Mouse (Mus musculus) lung, postnatal 10 days (tissue): Measurements from ENCODE around the gene Gjb5.

Experiments used
- DNase-seq: peaks from one replicate; pipeline ENCODE4 v3.0.0; 2021

Gjb5 gene

DNA sequence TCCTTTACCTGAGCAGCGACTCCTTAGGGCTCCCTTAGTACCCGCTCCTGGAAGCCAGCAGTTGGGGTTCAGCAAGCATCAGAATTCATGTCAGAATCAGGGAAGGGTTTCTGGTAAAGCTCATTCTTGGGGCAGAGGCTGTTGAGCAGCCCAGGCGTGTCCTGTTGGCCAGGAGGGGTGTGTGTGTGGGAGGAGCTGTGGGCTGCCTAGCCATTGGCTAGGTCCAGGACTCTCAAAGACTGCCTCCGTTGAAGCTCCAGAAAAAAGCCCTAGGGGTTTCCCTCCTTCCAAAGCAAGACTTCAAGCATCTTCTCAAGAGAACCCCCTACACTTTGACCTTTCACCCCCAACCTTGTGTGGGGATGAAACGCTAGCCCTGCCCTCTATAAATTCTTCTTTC lies at the start of gene Gjb5:
TSS of gene Gjb5 (minus strand) at position 164 of the 400 bp plus-strand sequence.
- DNase-seq = peak; percentile 21

DNA sequence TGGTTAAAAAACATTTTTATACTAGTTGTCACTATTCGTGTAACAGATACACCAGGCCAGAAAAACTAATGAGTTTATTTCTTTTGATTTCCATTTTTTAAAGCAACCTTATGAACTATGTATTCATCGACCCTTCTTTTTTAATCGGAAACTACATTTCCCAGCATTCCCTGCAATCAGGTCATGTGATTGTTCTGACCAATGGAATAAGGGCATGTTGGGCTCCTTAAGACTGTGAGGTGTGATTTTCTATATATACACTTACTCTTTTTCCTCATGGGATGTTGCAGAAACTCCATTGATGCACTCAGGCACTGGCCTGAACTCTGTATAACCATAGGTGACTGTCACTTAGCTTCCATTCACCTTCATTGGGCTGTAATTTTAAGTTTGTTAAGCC lies 44.6 kb upstream of the Gjb5 start:
- no peak for DNase-seq

DNA sequence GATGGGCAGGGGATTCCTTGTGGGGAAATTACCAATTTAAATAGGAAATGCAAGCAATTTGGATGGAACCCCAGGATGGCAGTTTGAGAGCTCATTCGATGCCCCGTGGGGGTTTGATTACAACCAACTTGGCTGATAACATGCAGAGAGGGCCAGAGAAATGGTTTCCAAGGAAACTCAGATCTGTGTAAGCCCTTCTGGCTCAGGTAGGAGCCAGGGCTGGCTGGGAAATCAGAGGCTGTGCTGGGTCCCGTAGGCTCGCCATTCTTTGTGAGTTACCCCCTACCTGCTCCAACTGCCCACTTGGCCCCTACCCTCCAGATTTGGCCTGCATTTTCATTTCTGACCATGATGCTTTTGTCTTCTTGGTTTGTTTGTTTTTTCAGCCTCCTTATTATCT lies 44.2 kb upstream of the Gjb5 start:
- DNase-seq = no peak

DNA sequence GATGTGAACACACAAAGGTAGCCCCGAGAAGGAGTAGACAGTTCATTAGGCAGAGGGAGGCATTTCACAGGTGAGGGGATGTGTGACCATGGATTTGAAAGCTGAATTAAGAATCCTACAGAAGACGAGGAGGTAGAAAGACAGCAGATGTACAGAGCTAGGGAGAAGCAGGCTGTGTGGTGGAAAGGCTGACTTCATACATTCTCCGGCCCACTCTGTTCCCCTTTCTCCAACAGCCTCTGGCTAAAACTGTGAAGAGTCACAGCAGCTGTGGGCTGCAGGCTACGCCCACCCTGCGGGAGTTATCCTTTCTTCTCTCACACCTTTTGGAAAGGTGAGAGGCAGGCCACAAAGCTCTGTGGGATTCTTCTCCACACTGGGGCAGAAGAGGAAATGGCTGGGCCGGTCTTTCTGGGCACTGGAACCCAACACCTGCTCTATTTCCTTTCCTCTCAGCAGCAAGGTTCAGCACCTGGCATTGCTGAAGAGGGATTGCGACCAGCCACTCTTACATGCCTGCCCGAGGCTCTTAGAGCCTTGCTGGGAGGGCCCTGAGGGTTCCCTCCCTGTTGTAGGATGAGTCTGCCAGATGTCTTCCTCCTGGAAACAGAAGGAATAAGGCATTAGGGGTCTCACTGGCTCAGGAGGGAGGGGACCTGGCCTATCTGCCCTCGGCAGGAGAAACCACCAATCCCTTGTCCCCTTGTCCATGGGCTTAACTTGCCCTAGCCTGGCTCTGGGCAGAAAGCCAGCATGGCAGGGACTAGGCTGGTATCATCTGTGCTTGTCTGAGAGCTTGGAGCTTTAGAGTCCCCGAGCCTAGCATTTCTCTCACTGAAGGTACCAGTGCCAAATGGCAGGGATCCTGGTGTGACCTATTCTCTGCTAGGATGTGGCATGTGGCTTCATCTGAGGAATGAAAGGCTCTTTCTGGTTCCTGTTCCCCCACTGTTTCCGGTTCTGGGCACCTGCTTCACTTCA lies 42.5 kb upstream of the Gjb5 start:
- DNase-seq = no peak

DNA sequence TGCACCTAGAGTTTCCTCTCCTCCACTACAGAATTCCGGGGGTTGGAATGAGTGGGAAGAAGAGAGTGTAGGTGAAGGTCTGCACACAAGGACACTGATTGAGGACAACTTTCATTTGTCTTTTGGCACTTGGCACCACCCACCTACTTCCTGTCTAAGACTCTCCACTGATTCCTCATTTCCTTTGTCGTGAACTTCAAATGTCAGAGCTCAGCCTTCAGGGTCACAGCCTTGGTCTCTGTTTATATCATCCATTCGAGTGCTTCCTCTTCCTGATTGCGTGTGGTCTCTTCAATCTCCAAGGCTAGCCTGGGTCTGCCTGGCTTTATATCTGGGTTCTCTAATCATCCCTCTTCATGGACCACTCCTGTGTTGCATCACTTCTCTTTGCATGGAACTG lies 37.6 kb upstream of the Gjb5 start:
- DNase-seq = peak; percentile 12

DNA sequence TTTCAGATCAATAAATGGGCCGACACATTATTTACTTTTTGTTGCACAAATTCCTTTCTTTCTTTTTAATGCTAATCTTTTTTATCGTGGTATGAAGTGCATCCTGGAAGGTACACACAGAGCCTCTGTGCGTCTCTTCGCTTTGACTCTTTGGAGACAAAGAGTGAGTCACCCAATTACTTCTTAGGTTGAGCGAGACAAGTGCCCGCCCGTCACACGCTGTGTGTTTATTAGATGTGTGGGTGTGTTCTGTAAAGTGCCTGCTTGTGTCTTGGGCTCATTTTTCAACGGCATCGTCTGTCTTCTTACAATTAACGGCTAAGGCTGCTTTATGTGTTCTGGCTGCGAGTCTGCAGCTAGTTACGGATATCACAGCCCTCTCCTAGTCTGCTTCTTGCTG lies 31.7 kb upstream of the Gjb5 start:
- no peak for DNase-seq

DNA sequence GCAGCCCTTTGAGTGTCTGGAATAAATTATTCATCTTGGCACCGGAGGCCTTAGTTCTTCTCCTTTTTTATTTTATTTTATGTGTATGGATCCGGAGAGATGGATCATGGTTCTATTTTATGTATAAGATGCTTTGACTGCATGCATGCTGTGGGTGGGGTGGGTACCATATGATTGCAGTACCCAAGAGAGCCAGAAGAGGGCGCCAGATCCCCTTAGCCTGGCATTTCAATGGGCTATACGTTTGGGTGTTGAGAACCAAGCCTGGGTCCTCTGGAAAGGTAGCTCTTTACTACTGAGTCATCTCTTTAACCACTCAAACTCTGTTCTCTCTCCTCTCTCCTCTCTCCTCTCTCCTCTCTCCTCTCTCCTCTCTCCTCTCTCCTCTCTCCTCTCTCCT lies 19.4 kb upstream of the Gjb5 start:
- no peak for DNase-seq

DNA sequence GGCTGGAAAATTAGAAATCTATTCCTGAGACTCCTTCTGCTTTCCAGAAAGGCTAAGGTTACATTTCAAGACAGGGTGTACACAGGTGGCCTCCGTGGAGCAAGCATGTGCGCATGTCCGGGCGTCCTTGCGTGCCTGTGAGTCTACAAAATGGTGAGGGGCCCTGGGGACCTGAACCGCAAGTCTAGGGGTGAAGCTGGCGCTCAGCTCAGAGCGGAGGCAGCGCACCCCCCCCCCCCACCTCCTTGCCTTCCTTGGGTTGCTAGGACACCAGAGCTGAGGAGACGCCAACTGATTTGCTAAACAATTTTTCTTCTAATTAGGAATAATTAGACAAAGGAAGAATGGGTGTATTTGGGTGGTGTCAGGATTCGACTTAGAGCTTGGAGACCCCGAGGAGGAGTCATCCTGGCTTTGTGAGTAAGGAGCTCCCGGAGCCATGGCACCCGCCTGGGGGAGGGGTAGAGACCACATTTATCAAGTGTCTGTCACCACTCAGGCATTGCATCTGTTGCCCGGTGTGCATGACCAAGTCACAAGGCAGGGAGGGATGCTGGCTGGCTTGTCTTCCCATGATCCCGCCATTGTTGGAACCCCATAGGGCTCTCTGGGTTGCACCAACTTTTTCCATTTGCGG lies 17.7 kb upstream of the Gjb5 start:
- DNase-seq = no peak

DNA sequence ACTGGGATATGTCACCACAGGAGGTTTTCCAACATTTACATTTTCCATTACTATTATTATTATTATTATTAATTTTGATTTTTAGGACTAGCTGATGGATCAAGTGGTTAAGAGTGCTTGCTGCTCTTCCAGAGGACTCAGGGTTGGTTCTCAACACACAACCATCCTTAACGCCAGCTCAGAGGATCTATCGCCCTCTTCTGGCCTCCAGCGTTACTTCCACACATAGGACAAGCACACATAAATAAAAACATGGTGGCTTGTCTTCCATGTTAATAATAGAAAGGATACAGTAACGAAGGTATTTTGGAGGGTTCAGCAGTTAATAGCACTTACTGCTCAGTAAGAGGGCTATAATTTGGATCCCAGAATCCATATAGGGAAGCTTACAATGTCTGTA lies 16.7 kb upstream of the Gjb5 start:
- DNase-seq = no peak

DNA sequence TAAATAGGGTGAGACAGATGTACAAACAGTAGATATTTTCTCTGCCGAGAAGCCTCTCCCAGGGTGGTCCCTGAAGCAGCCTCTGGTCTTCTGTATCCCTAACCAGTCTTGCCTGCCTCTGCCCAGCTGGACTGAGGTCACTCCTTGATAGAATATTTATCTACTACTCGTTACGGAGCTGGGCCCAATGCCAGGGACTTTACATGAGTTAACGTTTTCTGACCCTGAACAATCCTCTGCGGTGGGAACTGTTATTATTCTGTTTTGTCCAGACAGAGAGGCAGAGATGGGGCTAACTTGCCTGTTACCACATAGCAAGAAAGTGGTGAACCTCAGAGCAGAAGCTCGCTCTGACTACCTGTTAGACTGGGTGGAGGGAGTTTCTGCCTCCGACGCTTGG lies 15.5 kb upstream of the Gjb5 start:
- no peak for DNase-seq

DNA sequence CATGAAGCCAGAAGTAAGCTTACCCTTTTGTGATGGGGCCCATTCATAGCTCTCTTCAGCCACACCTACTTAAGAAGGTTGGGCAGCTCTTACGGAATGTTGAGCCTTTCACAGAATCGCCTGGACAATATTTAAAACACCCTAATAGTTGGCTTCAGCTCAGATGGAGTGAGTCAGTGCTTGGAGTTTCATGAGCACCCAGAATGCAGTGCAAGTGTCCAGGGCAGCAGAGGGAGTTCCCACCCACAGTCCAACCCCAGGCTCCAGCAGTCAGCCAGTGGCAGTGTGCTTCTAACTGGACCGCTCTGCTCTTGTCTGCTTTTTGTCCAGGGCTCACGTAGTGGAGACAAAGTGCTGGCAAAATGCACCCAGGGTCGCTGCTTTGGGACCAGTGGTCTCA lies 13.6 kb upstream of the Gjb5 start:
- DNase-seq = peak; percentile 64

DNA sequence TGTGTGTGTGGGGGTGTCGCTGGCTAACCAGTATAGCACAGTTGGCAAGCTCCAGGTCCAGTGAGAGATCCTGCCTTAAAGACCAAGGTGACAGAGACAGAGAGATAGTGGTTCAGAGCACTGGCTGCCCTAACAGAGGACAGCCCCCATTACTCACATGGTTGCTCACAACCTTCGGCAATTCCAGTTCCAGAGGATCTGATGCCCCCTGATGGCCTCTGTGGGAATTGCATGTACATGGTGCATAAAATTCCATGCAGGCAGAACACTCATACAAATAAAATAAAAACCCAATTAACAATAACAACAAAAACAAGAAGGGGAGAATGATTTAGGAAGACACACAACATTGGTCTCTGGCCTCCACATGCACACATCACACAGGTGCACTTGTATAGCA lies 12.5 kb upstream of the Gjb5 start:
- no peak for DNase-seq

DNA sequence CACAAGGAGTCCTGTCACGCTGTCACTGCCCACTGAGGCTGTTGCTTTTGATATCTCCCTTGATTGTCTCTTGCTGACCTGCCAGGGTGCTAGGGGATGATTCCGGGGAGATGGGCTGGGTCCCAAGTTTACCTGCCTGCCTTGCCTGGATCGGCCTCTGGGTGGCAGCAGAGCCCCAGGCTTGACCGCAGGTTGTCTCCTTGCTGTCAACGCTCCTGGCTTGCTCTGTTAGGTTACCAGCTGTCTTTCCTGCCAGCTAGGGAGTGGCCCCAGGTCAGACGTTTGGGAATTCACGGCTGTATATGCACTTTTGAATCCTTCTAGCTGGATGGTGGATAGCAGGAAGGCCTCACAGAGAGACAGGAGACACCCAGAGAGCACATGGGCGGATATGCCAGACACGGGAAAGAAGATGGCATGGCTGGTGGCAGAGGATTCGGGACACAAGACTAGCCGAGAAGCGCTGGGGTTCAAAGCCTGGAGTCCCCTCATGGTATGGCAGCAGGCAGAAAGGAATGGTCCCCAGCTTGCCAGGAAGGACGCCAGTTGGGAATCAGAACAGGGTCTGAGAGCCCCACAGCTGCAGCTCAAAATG lies 10.5 kb upstream of the Gjb5 start:
- DNase-seq = peak; percentile 74

DNA sequence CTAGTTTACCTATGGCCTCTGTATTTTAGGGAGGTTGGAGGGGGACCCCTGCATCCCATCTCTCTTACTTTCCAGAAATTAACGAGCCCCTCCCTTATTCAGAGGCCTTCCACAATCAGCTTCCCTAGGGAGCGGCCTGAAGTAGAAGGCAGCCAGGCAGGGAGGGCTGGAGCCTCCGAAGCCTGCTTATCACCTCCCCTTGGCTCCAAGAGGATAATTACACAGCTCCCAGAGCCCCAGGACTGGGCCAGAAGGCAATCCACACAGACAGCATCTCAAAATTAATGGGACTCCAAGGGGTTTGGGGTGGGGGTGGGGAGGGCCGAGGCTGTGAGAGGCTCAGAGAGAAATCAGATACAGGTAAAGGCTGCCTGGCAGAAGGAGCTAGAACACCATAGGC lies 7.9 kb upstream of the Gjb5 start:
- DNase-seq = no peak

DNA sequence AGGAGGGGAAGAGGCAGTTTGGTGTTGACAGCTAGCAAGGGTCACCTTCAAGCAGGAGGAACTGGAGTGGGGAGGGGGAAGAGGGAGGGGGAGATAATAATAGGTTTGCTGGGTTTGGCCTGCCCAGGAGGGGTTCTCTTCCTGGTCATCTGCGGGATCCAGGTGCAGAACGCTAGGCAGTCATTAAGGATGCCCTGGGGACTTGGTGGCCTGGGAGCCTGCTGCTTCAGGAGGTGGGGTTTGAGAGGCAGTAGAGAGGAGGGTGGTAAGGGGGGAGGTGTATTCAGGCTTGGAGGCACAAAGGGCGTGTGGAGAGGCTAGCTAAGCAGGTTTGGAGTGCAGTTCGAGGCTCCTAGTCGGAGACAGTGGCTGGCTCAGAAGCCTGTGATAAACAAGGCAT lies 7.5 kb upstream of the Gjb5 start:
- no peak for DNase-seq

DNA sequence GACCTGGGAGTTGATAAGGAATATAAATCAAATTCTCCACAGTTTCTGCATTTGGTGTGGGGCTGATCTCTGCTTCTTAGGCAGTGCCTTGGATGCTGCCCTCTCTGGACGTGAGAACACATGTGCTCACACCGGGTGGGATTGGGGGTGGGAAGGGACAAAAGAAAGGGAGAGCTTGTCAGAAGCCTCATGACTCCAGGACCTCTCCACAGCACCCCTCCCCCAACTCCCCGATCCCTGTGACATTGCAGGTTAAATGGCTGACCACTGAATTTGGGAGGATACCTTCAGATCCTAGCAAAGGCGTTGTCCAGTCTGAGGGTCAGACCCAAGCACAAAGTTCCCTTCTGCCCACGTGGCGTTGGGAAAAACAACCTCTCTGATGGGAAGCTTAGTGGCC lies 6.5 kb upstream of the Gjb5 start:
- DNase-seq = no peak

DNA sequence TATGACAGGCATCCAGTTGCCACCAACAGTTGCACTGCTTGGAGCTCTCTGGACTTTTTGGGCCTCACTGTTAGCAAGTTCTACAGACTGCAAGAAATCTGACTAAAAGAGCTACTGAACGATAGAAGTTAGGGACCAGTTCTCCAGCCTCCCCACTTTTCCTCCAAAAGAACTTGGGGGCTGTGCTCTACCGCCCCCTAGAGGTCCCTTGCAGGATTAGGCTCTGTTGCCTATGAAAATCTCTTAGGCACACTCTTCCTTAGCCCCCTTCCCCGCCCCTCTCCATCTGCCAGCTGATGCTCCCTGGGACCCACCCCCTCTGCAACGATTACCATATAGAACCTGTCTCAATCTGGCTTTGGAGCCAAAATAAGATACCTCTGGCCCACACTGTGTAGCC lies 5.3 kb upstream of the Gjb5 start:
- no peak for DNase-seq

DNA sequence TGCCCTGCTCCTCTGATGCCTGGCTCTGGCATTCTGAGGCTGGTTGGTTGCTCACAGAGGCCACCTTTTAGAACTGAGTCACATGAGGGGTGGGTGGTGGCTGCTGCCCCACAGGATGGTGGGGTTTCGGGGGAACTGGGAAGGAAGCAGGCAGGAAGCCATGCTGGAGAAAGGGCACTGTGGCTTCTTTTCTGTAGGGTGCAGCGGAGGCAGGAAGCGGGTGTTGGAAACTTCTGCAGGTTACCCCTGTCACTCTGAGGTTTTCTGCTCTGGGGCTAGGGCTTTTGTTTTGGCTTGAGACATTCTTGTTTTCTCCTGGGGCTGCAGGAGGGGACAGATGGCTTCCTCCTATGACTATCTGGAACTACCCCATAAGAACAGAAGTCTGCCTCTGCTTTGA lies 4.5 kb upstream of the Gjb5 start:
- DNase-seq = no peak

DNA sequence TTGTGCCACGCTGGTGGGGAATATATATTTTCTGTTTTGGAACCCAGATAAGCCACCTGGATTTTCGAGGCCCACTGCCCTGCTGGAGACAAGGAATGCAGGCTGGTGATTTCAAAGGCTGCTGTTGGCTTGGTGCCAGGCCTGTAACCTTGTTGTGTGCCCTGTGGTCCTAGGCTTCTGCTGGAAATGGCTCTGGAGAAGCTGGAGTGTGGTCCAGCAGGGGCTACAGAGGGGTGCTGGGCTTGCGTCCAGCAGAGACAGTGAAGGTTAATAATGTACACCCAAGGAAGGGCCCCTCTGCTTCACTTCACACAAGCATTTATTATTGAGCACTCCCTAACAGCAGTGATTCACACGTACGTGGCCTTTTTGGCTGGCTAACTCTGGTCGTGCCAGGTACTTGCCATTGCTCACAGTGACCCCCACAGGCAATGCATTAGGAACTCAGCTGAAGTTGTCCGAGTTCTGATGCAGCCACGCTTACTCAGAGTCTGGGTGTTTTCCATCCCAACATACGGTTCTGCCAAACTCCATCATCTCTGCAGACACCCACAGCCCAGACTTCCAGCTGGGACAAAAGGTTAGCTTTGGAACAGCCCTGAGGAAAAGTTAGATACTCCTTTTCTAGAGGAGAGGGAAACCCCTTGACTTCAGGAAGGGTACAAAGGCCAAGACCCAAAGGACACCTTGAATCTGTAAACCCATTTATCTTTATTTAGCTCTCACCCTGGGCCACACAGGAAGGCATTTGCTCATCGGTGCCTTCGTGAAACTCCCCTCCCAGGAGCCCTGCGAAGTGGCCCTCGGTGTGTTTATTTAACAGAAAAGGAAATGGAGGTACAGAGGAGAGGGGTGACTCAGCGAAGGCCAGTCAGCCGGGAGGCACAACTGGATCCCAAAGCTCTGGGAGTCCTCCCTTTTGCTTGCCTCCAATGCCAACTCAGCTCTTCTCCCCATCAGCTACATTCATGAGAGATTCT lies 3.2 kb downstream of the Gjb5 start:
- DNase-seq = no peak

DNA sequence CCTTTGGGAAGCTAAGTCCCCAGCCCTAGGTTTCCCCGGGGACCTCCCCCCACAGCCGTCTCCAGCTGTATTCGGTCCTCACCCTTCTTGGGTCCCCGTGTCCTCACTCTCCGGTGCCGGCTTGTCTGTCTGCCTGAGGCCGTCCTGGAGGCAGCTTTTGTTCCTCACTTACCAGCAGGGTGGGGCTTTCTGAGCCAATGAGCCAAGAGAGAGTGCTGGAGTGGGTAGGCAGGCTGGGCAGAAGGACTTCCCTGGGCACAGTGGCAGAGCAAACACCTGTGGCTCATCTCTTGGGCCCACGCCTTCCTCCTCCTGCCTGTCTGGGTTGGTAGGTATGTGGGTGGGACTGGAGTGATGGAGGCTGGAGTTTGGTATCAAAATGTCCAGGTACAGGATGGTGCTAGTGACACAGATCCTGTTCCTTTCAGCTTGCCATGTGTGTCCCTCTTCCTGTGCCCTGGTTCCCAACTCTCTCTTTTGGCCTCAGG lies 4.0 kb downstream of the Gjb5 start, which contains the start of gene Gjb4:
TSS of gene Gjb4 (minus strand) at position 131 of the 488 bp plus-strand sequence.
- no peak for DNase-seq

DNA sequence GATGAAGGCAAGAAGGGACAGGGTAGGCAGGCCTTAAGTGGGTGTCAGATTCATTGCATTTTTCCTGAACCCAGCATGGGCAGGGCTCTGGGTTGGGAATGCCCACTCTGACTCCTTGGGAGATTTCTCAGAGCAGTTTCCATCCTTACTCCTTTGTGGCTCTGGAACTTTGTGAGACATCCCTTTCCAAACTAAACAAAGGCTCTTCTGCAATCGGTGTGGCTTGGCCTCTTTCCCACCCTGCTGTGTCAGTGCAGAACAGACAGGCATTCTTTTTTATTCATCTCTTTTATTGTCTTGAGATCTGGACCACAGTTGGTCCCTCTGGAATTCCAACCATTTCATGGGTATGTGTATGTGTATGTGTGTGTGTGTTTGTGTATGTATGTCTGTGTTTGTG lies 5.4 kb downstream of the Gjb5 start:
- DNase-seq = no peak

DNA sequence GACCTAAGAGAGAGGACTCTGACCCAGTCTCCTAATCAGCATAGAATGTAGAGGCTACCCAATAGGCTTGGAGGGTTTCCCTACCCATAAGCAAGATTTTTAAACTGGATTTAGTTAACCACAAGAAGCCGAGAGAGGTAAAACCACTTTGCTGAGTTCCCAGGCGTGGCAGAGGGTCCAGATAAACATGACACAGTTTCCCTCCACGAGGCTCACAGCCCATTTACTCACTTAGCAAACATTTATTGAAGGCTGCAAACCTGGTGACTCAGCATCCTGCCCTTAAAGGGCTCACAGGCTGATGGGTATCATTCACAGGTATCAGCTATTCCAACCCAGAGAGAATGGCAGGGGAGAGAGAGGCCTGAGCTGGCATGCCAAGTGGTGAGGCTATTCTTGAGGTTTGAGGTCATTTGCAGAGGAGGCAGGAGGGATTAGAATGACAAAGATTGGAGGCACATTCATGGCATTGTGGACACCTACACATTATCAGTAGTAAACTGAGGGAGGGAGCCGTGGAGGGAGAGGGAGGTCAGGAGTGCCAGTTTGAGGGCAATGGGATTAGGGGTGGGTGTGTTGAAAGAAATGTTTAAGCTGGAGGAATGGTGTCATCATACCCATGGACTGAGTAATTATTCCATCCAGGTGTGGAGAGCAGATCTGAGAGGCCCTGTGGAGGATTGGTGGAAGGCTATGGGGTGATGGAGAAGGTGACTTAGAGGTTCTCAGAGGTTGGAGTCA lies 8.3 kb downstream of the Gjb5 start:
- DNase-seq = no peak
